Mouse (Mus musculus): ENCODE results near the gene Nxf1.
"Not testable (repeated sequence)": the region's sequence is repeated elsewhere in the genome, so short reads cannot be mapped to it uniquely, and the experiment has no call there.

Nxf1 gene

GRCm38 (mm10) chr19:8724392-8724791 is 32.5 kb upstream of the Nxf1 start:
- DNase-seq (ENCODE audit: low spot score) = no peak

- DNase-seq (ENCODE audit: low spot score) = no peak
Measured at GRCm38 (mm10) chr19:8725081-8725613, 31.7 kb upstream of the Nxf1 start.

- no peak for DNase-seq (ENCODE audit: low spot score)
Measured at GRCm38 (mm10) chr19:8726609-8727390, 30.1 kb upstream of the Nxf1 start.

GRCm38 (mm10) chr19:8727495-8728114 is 29.3 kb upstream of the Nxf1 start:
- DNase-seq (ENCODE audit: low spot score) = no peak

GRCm38 (mm10) chr19:8728335-8729099 is 28.4 kb upstream of the Nxf1 start:
- DNase-seq (ENCODE audit: low spot score) = not testable (repeated sequence)

- DNase-seq (ENCODE audit: low spot score) = no peak
Measured at GRCm38 (mm10) chr19:8734334-8734733, 22.5 kb upstream of the Nxf1 start.

- DNase-seq (ENCODE audit: low spot score) = peak; percentile 89
Measured at GRCm38 (mm10) chr19:8735389-8736159, 21.3 kb upstream of the Nxf1 start, which contains the start of gene Wdr74. TSS of gene Wdr74 (plus strand) at chr19:8735827.

GRCm38 (mm10) chr19:8736160-8736467 is 20.8 kb upstream of the Nxf1 start:
- no peak for DNase-seq (ENCODE audit: low spot score)

GRCm38 (mm10) chr19:8738911-8739310 is 18.0 kb upstream of the Nxf1 start:
- no peak for DNase-seq (ENCODE audit: low spot score)

GRCm38 (mm10) chr19:8739646-8740045 is 17.2 kb upstream of the Nxf1 start:
- DNase-seq (ENCODE audit: low spot score) = no peak

GRCm38 (mm10) chr19:8740603-8741002 is 16.3 kb upstream of the Nxf1 start, which contains the start of gene 1700092M07Rik:
TSS of gene 1700092M07Rik (plus strand) at chr19:8740718.
- no peak for DNase-seq (ENCODE audit: low spot score)

- peak; percentile 91 for DNase-seq (ENCODE audit: low spot score)
Measured at GRCm38 (mm10) chr19:8741243-8741869, 15.5 kb upstream of the Nxf1 start, which contains the start of gene Stx5a. TSS of gene Stx5a (plus strand) at chr19:8741413.

- no peak for DNase-seq (ENCODE audit: low spot score)
Measured at GRCm38 (mm10) chr19:8742176-8742575, 14.7 kb upstream of the Nxf1 start.

GRCm38 (mm10) chr19:8745382-8745781 is 11.5 kb upstream of the Nxf1 start:
- DNase-seq (ENCODE audit: low spot score) = no peak

- no peak for DNase-seq (ENCODE audit: low spot score)
Measured at GRCm38 (mm10) chr19:8747368-8747767, 9.5 kb upstream of the Nxf1 start.

- no peak for DNase-seq (ENCODE audit: low spot score)
Measured at GRCm38 (mm10) chr19:8755652-8756051, 1.2 kb upstream of the Nxf1 start.

GRCm38 (mm10) chr19:8757471-8757998 is 662 bp downstream of the Nxf1 start:
- no peak for DNase-seq (ENCODE audit: low spot score)

GRCm38 (mm10) chr19:8758899-8759298 is 2.0 kb downstream of the Nxf1 start:
- DNase-seq (ENCODE audit: low spot score) = no peak

GRCm38 (mm10) chr19:8760757-8761156 is 3.9 kb downstream of the Nxf1 start:
- no peak for DNase-seq (ENCODE audit: low spot score)

GRCm38 (mm10) chr19:8763276-8763675 is 6.4 kb downstream of the Nxf1 start:
- DNase-seq (ENCODE audit: low spot score) = no peak

GRCm38 (mm10) chr19:8765562-8765961 is 8.7 kb downstream of the Nxf1 start:
- no peak for DNase-seq (ENCODE audit: low spot score)
